Mouse (Mus musculus): ENCODE data around the gene Osgep.
"Not testable (repeated sequence)": the region's sequence is repeated elsewhere in the genome, so short reads cannot be mapped to it uniquely, and the experiment has no call there.

Osgep gene

GRCm38 (mm10) chr14:50924281-50925064, at the start of gene Osgep, which contains the start of gene Apex1:
Gene Osgep, minus strand, starts transcription at chr14:50924893.
Gene Apex1, plus strand, starts transcription at chr14:50924968.
- Histone ChIP-seq H3K27me3 (ENCODE audit: control insufficient read depth, insufficient read depth, low read length, poor library complexity, severe bottlenecking) (no peaks in the 10 kb centered on the region), H3K36me3 (ENCODE audit: control insufficient read depth, insufficient read depth, low read length, poor library complexity, severe bottlenecking) (peaks cover 17% of the 10 kb centered on the region)
- peak; percentile 99 for DNase-seq (ENCODE audit: low read depth, low spot score)

DNA sequence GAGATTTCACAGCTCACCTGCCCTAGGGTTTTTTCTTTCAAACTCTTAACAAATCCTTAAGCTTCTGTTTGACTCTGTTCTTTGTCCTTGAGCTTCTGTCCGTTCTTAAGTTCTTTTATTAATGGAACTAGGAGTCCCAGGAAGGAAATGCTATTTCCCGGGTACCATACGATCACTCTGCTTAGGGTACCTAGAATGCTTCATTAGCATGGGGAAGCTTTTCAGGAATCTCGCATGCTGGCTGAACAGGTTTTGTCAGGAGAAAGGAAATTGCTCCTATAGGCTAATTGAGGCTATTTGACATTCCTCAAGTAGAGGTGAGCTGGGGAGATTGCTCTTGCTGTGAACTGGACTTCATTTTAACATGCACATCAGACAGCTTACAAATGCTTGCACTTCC, 49.0 kb upstream of the Osgep start:
- Histone ChIP-seq H3K27me3 (ENCODE audit: control insufficient read depth, insufficient read depth, low read length, poor library complexity, severe bottlenecking) (no peaks in the 10 kb centered on the region), H3K36me3 (ENCODE audit: control insufficient read depth, insufficient read depth, low read length, poor library complexity, severe bottlenecking) (no peaks in the 10 kb centered on the region)
- DNase-seq (ENCODE audit: low read depth, low spot score) = no peak

GRCm38 (mm10) chr14:50973054-50973453, 48.4 kb upstream of the Osgep start:
- not testable (repeated sequence) for H3K36me3 ChIP-seq (ENCODE audit: control insufficient read depth, insufficient read depth, low read length, poor library complexity, severe bottlenecking); H3K27me3 ChIP-seq (ENCODE audit: control insufficient read depth, insufficient read depth, low read length, poor library complexity, severe bottlenecking); DNase-seq (ENCODE audit: low read depth, low spot score)

GRCm38 (mm10) chr14:50970822-50971221, 46.1 kb upstream of the Osgep start:
- H3K27me3 ChIP-seq (ENCODE audit: control insufficient read depth, insufficient read depth, low read length, poor library complexity, severe bottlenecking) = no peaks in the 10 kb centered on the region
- DNase-seq (ENCODE audit: low read depth, low spot score) = peak; percentile 26

GRCm38 (mm10) chr14:50969558-50970544, 45.2 kb upstream of the Osgep start:
- DNase-seq (ENCODE audit: low read depth, low spot score) = no peak
- no peaks in the 10 kb centered on the region for H3K36me3 ChIP-seq (ENCODE audit: control insufficient read depth, insufficient read depth, low read length, poor library complexity, severe bottlenecking)
- no peaks in the 10 kb centered on the region for H3K27me3 ChIP-seq (ENCODE audit: control insufficient read depth, insufficient read depth, low read length, poor library complexity, severe bottlenecking)

More at GRCm38 (mm10) chr14:50970822-50971221, 46.1 kb upstream of the Osgep start:
- no peaks in the 10 kb centered on the region for H3K36me3 ChIP-seq (ENCODE audit: control insufficient read depth, insufficient read depth, low read length, poor library complexity, severe bottlenecking)

- H3K36me3 ChIP-seq (ENCODE audit: control insufficient read depth, insufficient read depth, low read length, poor library complexity, severe bottlenecking) = no peaks in the 10 kb centered on the region
Measured at GRCm38 (mm10) chr14:50969041-50969440, 44.3 kb upstream of the Osgep start.

DNA sequence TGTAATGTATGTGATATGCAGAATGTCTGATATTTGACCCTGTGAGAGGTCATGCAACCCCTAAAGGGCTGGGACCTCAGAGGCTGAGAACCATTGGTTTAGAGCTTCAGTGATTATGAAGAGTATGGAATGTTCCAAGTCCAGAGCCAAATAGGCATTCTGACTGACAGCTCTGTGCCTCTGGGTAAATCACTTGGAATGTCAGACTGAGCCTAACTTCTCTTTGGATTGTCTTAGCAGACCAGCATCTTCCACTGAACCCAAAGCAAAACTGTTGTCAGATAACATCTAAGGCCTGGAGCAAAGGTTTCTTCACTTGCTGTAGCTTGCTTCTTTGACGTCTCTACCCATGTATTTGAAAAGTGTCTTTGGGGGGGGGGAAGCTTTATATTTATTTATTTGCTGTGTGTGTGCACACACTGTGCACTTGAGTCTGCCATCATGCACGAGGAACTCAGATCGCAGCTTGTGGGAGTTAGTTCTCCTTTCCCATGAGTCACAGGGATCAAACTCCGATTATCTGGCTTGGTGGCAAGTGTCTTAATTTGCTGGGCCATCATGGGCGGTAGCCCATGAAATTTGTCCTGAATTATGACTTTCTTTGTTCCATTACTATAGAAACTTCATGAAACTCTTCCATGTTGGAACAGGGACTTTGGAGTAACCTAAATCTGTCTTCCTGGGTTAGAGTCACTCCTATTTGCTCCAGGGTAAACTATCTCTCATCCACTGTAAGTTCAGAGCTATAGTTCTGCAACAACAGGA, 43.7 kb upstream of the Osgep start:
- DNase-seq (ENCODE audit: low read depth, low spot score) = no peak
- H3K27me3 ChIP-seq (ENCODE audit: control insufficient read depth, insufficient read depth, low read length, poor library complexity, severe bottlenecking) = no peaks in the 10 kb centered on the region
- H3K36me3 ChIP-seq (ENCODE audit: control insufficient read depth, insufficient read depth, low read length, poor library complexity, severe bottlenecking) = no peaks in the 10 kb centered on the region

More at GRCm38 (mm10) chr14:50969041-50969440, 44.3 kb upstream of the Osgep start:
- H3K27me3 ChIP-seq (ENCODE audit: control insufficient read depth, insufficient read depth, low read length, poor library complexity, severe bottlenecking) = no peaks in the 10 kb centered on the region
- DNase-seq (ENCODE audit: low read depth, low spot score) = no peak

- H3K36me3 ChIP-seq (ENCODE audit: control insufficient read depth, insufficient read depth, low read length, poor library complexity, severe bottlenecking); DNase-seq (ENCODE audit: low read depth, low spot score); H3K27me3 ChIP-seq (ENCODE audit: control insufficient read depth, insufficient read depth, low read length, poor library complexity, severe bottlenecking): not testable (repeated sequence)
Measured at GRCm38 (mm10) chr14:50958289-50958995, 33.7 kb upstream of the Osgep start.

GRCm38 (mm10) chr14:50957146-50957545, 32.5 kb upstream of the Osgep start:
- H3K36me3 ChIP-seq (ENCODE audit: control insufficient read depth, insufficient read depth, low read length, poor library complexity, severe bottlenecking); H3K27me3 ChIP-seq (ENCODE audit: control insufficient read depth, insufficient read depth, low read length, poor library complexity, severe bottlenecking); DNase-seq (ENCODE audit: low read depth, low spot score): not testable (repeated sequence)

GRCm38 (mm10) chr14:50956724-50957123, 32.0 kb upstream of the Osgep start:
- not testable (repeated sequence) for DNase-seq (ENCODE audit: low read depth, low spot score); H3K27me3 ChIP-seq (ENCODE audit: control insufficient read depth, insufficient read depth, low read length, poor library complexity, severe bottlenecking); H3K36me3 ChIP-seq (ENCODE audit: control insufficient read depth, insufficient read depth, low read length, poor library complexity, severe bottlenecking)

- peak; percentile 72 for DNase-seq (ENCODE audit: low read depth, low spot score)
Measured at GRCm38 (mm10) chr14:50955942-50956508, 31.3 kb upstream of the Osgep start, which contains the start of gene Pnp2. Gene Pnp2, plus strand, starts transcription at chr14:50955992.

DNA sequence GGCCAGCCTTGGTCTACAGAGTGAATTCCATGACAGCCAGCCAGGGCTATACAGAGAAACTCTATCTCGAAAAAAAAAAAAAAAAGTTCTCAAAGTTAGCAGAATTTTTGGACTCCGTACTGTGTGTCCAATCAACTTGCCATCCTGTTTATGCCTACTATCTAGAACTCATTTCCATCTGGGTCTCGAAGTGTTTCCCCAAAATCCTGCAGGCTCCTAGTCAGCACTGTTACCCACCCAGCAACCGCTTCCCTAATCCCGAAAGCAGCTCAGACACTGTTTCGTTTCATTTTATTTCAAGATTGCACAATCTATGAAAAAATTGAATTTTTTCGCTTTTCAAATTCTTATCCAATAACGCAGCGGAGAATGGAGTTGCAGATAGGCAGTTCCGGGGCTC, 30.8 kb upstream of the Osgep start:
- no peak for DNase-seq (ENCODE audit: low read depth, low spot score)
- Histone ChIP-seq H3K27me3 (ENCODE audit: control insufficient read depth, insufficient read depth, low read length, poor library complexity, severe bottlenecking) (no peaks in the 10 kb centered on the region), H3K36me3 (ENCODE audit: control insufficient read depth, insufficient read depth, low read length, poor library complexity, severe bottlenecking) (no peaks in the 10 kb centered on the region)

More at GRCm38 (mm10) chr14:50955942-50956508, 31.3 kb upstream of the Osgep start, which contains the start of gene Pnp2:
- H3K36me3 ChIP-seq (ENCODE audit: control insufficient read depth, insufficient read depth, low read length, poor library complexity, severe bottlenecking); H3K27me3 ChIP-seq (ENCODE audit: control insufficient read depth, insufficient read depth, low read length, poor library complexity, severe bottlenecking): not testable (repeated sequence)

DNA sequence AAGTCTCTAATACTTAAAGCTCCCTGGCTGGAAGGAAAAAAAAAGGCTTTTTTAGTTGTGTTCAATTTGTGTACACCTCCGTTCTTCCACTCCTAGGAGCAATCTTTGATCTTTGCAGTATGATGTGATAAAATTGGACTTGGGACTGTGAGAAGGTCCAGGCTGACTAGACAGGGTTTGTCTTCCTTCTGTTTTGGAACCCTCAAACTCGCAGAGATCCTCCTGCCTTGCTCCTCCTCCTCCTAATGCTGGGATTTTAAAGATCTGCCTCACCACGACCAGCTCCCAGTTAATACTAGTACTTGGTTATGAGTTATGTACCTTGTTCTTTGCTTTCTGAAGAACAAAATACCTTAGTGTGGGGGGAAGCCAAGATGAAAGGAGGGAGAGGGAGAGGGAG, 20.8 kb upstream of the Osgep start:
- H3K36me3 ChIP-seq (ENCODE audit: control insufficient read depth, insufficient read depth, low read length, poor library complexity, severe bottlenecking); DNase-seq (ENCODE audit: low read depth, low spot score); H3K27me3 ChIP-seq (ENCODE audit: control insufficient read depth, insufficient read depth, low read length, poor library complexity, severe bottlenecking): not testable (repeated sequence)

All from splenic B cell, adult 2 months (primary cell).